Mouse (Mus musculus) lung, embryonic 16.5 days (tissue): ENCODE results near the gene Gan. TPM values are rescaled to one million over a fixed set of nuclear protein-coding genes. Genes with fewer than 3 reads are reported as not detected.

Source experiments
- ATAC-seq: fragments of 200-750 bp; cut with Nextera tagmentation; 2 replicates; pipeline ENCODE4 v1.8.0; 2017; ENCODE audit warnings: low read depth, mild to moderate bottlenecking, moderate library complexity
- H3K27ac ChIP-seq: fragments of 300-500 bp; sonication (generic); 2 replicates; pipeline ENCODE4 v1.5.1; 2014; ENCODE audit warnings: mild to moderate bottlenecking, control low read depth, low read length
- H3K27me3 ChIP-seq: fragments of 300-500 bp; sonication (generic); 2 replicates; pipeline ENCODE4 v1.6.1; 2014; ENCODE audit warnings: low read depth, low read length, mixed read lengths; ENCODE audit not compliant: control insufficient read depth, insufficient read depth
- H3K36me3 ChIP-seq: fragments of 300-500 bp; sonication (generic); 2 replicates; pipeline ENCODE4 v1.6.1; 2014; ENCODE audit warnings: low read length; ENCODE audit not compliant: control insufficient read depth, insufficient read depth
- H3K4me1 ChIP-seq: fragments of 300-500 bp; sonication (generic); replicated peaks from 2 replicates; pipeline ENCODE4 v1.6.1; 2014; ENCODE audit warnings: low read length, mixed read lengths; ENCODE audit not compliant: control insufficient read depth, insufficient read depth
- H3K4me2 ChIP-seq: fragments of 300-500 bp; sonication (generic); 2 replicates; pipeline ENCODE4 v1.6.1; 2014; ENCODE audit warnings: low read depth, low read length, control low read depth
- H3K4me3 ChIP-seq: fragments of 300-500 bp; sonication (generic); 2 replicates; pipeline ENCODE4 v1.5.1; 2014; ENCODE audit warnings: mild to moderate bottlenecking, low read length, control low read depth
- H3K9ac ChIP-seq: fragments of 300-500 bp; sonication (generic); 2 replicates; pipeline ENCODE4 v1.6.1; 2014; ENCODE audit warnings: low read length, control low read depth
- H3K9me3 ChIP-seq: fragments of 300-500 bp; sonication (generic); 2 replicates; pipeline ENCODE4 v1.6.1; 2016; ENCODE audit warnings: low read length; ENCODE audit not compliant: control insufficient read depth
- WGBS: fragments of 180-500 bp; shearing (Covaris S2); extraction: QIAGEN DNeasy Blood & Tissue Kit; methylation state at CpG from one replicate; pipeline ENCODE4 v1.1.7; 2014; 5-methylcytosine and 5-hydroxymethylcytosine counted together
- polyA plus RNA-seq: library from polyadenylated mRNA; unstranded; fragments of >200 nt; fragmentation: Nextera tagmentation; extraction: Ambion mirVana; gene quantifications from 2 replicates; pipeline ENCODE4 v1.2.1, GENCODE M21; 2015

Gan gene
- polyA plus RNA-seq, 1 experiment from 2014 or later = 1.8 TPM

- Histone ChIP-seq H3K27me3 (no peaks in the 10 kb centered on the region), H3K9me3 (no peaks in the 10 kb centered on the region), H3K4me3 (no peak overlapping the region), H3K9ac (no peak overlapping the region), H3K27ac (no peak overlapping the region), H3K36me3 (no peaks in the 10 kb centered on the region), H3K4me1 (peaks cover 3% of the 10 kb centered on the region), H3K4me2 (no peak overlapping the region)
- WGBS = 27% methylated on average over 11 of the region's 11 CpGs
- no peak for ATAC-seq
These were observed 20.6 kb upstream of the Gan start for GRCm38 (mm10) chr8:117137357-117137756.

- no peak overlapping the region for H3K9ac ChIP-seq
- no peak for ATAC-seq
- no peak overlapping the region for H3K4me3 ChIP-seq
- H3K27me3 ChIP-seq = no peaks in the 10 kb centered on the region
- H3K9me3 ChIP-seq = no peaks in the 10 kb centered on the region
- H3K27ac ChIP-seq = no peak overlapping the region
- WGBS = 86% methylated on average over 6 of the region's 6 CpGs
- H3K4me2 ChIP-seq = no peak overlapping the region
- no peaks in the 10 kb centered on the region for H3K36me3 ChIP-seq
- H3K4me1 ChIP-seq = no peaks in the 10 kb centered on the region
These were observed 9.4 kb upstream of the Gan start for GRCm38 (mm10) chr8:117148520-117148919.

- H3K27me3 ChIP-seq = no peaks in the 10 kb centered on the region
- H3K4me1 ChIP-seq = peaks cover 18% of the 10 kb centered on the region
- H3K36me3 ChIP-seq = no peaks in the 10 kb centered on the region
- no peak overlapping the region for H3K4me3 ChIP-seq
- 84% methylated on average over 4 of the region's 4 CpGs for WGBS
- ATAC-seq = no peak
- no peaks in the 10 kb centered on the region for H3K9me3 ChIP-seq
- no peak overlapping the region for H3K9ac ChIP-seq
- no peak overlapping the region for H3K27ac ChIP-seq
- H3K4me2 ChIP-seq = peak overlapping the region; percentile 63; the same call in 1 of the 2 replicates
These were observed 1.8 kb upstream of the Gan start for GRCm38 (mm10) chr8:117156149-117156548.

GRCm38 (mm10) chr8:117156866-117157768 lies 818 bp upstream of the Gan start:
- Histone ChIP-seq H3K9me3 (no peaks in the 10 kb centered on the region), H3K27ac (peak overlapping the region; percentile 88), H3K27me3 (no peaks in the 10 kb centered on the region), H3K36me3 (no peaks in the 10 kb centered on the region), H3K4me2 (peak overlapping the region; percentile 63), H3K4me1 (peaks cover 18% of the 10 kb centered on the region), H3K4me3 (peak overlapping the region; percentile 95), H3K9ac (peak overlapping the region; percentile 77)
- ATAC-seq = peak; percentile 13; the same call in 1 of the 2 replicates
- 8% methylated on average over 33 of the region's 33 CpGs for WGBS

GRCm38 (mm10) chr8:117157769-117158091 lies 205 bp upstream of the Gan start:
- WGBS = under 1% methylated on average over 20 of the region's 45 CpGs
- Histone ChIP-seq H3K4me1 (peaks cover 18% of the 10 kb centered on the region), H3K4me2 (peak overlapping the region; percentile 85), H3K27ac (peak overlapping the region; percentile 88), H3K9me3 (no peaks in the 10 kb centered on the region), H3K4me3 (peak overlapping the region; percentile 95), H3K27me3 (no peaks in the 10 kb centered on the region), H3K9ac (peak overlapping the region; percentile 96), H3K36me3 (no peaks in the 10 kb centered on the region)
- peak; percentile 98 for ATAC-seq

- H3K27me3 ChIP-seq = no peaks in the 10 kb centered on the region
- H3K36me3 ChIP-seq = no peaks in the 10 kb centered on the region
- peak overlapping the region; percentile 96 for H3K9ac ChIP-seq
- no peak for ATAC-seq
- peak overlapping the region; percentile 95 for H3K4me3 ChIP-seq
- peak overlapping the region; percentile 85 for H3K4me2 ChIP-seq
- peaks cover 18% of the 10 kb centered on the region for H3K4me1 ChIP-seq
- H3K27ac ChIP-seq = no peak overlapping the region
- H3K9me3 ChIP-seq = no peaks in the 10 kb centered on the region
- WGBS = 42% methylated on average over 5 of the region's 5 CpGs
These were observed 1.1 kb downstream of the Gan start for GRCm38 (mm10) chr8:117159031-117159430.

- Histone ChIP-seq H3K4me3 (no peak overlapping the region), H3K9ac (no peak overlapping the region), H3K4me2 (no peak overlapping the region), H3K9me3 (no peaks in the 10 kb centered on the region), H3K27me3 (no peaks in the 10 kb centered on the region), H3K36me3 (no peaks in the 10 kb centered on the region), H3K4me1 (peaks cover 17% of the 10 kb centered on the region), H3K27ac (no peak overlapping the region)
- no peak for ATAC-seq
- WGBS = 57% methylated on average over 4 of the region's 4 CpGs
These were observed 7.0 kb downstream of the Gan start for GRCm38 (mm10) chr8:117164912-117165311.

GRCm38 (mm10) chr8:117165542-117165941 lies 7.6 kb downstream of the Gan start:
- Histone ChIP-seq H3K4me2 (no peak overlapping the region), H3K4me1 (peaks cover 17% of the 10 kb centered on the region), H3K9me3 (no peaks in the 10 kb centered on the region), H3K4me3 (no peak overlapping the region), H3K27ac (no peak overlapping the region), H3K9ac (no peak overlapping the region), H3K36me3 (no peaks in the 10 kb centered on the region), H3K27me3 (no peaks in the 10 kb centered on the region)
- ATAC-seq = no peak
- WGBS = 84% methylated on average over 4 of the region's 4 CpGs

- ATAC-seq = no peak
- peak overlapping the region; percentile 71 for H3K27ac ChIP-seq
- WGBS = 83% methylated on average over 2 of the region's 2 CpGs
- no peaks in the 10 kb centered on the region for H3K9me3 ChIP-seq
- H3K9ac ChIP-seq = no peak overlapping the region
- peaks cover 17% of the 10 kb centered on the region for H3K4me1 ChIP-seq
- H3K4me2 ChIP-seq = no peak overlapping the region
- H3K27me3 ChIP-seq = no peaks in the 10 kb centered on the region
- no peaks in the 10 kb centered on the region for H3K36me3 ChIP-seq
- H3K4me3 ChIP-seq = no peak overlapping the region
These were observed 8.6 kb downstream of the Gan start for GRCm38 (mm10) chr8:117166515-117166914.
